Mouse (Mus musculus): ENCODE data around the gene Nr1h2.

Nr1h2 gene
- long read RNA-seq, experiment 1, transcript Nr1h2-202 (10 exons, 1,948 nt), result minor isoform, 9 of 85 reads
- long read RNA-seq, experiment 1, transcript Nr1h2-201 (10 exons, 1,999 nt), result major isoform, 20 of 85 reads
- long read RNA-seq, experiment 1, transcript Nr1h2-203 (10 exons, 1,988 nt), result minor isoform, 14 of 85 reads
- long read RNA-seq, experiment 1, partial matches to known transcripts, result 14 of 85 reads
- long read RNA-seq, experiment 1, other reads (novel, unspliced or antisense), result 24 of 85 reads
- long read RNA-seq, experiment 2, transcript Nr1h2-202 (10 exons, 1,948 nt), result minor isoform, 5 of 77 reads
- long read RNA-seq, experiment 2, transcript Nr1h2-203 (10 exons, 1,988 nt), result minor isoform, 19 of 77 reads
- long read RNA-seq, experiment 2, transcript Nr1h2-201 (10 exons, 1,999 nt), result major isoform, 23 of 77 reads
- long read RNA-seq, experiment 2, partial matches to known transcripts, result 7 of 77 reads
- long read RNA-seq, experiment 2, other reads (novel, unspliced or antisense), result 19 of 77 reads

GRCm38 (mm10) chr7:44553826-44554225, at the start of gene Nr1h2:
Gene Nr1h2, minus strand, starts transcription at chr7:44553951.
- intact Hi-C loops (cut with DNase I), result no loop called here

GRCm38 (mm10) chr7:44603186-44603855, 49.6 kb upstream of the Nr1h2 start:
- intact Hi-C loops (cut with DNase I), result no loop called here

GRCm38 (mm10) chr7:44602443-44602842, 48.7 kb upstream of the Nr1h2 start:
- intact Hi-C loops (cut with DNase I), result no loop called here

GRCm38 (mm10) chr7:44601646-44602045, 47.9 kb upstream of the Nr1h2 start:
- intact Hi-C loops (cut with DNase I), result no loop called here

GRCm38 (mm10) chr7:44600691-44601262, 47.0 kb upstream of the Nr1h2 start:
- intact Hi-C loops (cut with DNase I), result no loop called here

GRCm38 (mm10) chr7:44598336-44598735, 44.6 kb upstream of the Nr1h2 start:
- intact Hi-C loops (cut with DNase I), result no loop called here

GRCm38 (mm10) chr7:44597666-44598065, 43.9 kb upstream of the Nr1h2 start:
- intact Hi-C loops (cut with DNase I), result no loop called here

- intact Hi-C loops (cut with DNase I), result no loop called here
These were observed 43.3 kb upstream of the Nr1h2 start for GRCm38 (mm10) chr7:44596996-44597538.

- intact Hi-C loops (cut with DNase I), result no loop called here
These were observed 42.3 kb upstream of the Nr1h2 start for GRCm38 (mm10) chr7:44596051-44596450.

- intact Hi-C loops (cut with DNase I), result no loop called here
These were observed 41.4 kb upstream of the Nr1h2 start for GRCm38 (mm10) chr7:44595131-44595561.

- intact Hi-C loops (cut with DNase I), result no loop called here
These were observed 40.5 kb upstream of the Nr1h2 start for GRCm38 (mm10) chr7:44594291-44594690.

- intact Hi-C loops (cut with DNase I), result no loop called here
These were observed 40.0 kb upstream of the Nr1h2 start for GRCm38 (mm10) chr7:44593775-44594174.

- intact Hi-C loops (cut with DNase I), result no loop called here
These were observed 39.3 kb upstream of the Nr1h2 start for GRCm38 (mm10) chr7:44593051-44593450.

GRCm38 (mm10) chr7:44591348-44592116, 37.8 kb upstream of the Nr1h2 start:
- intact Hi-C loops (cut with DNase I), result no loop called here

GRCm38 (mm10) chr7:44590402-44591347, 36.9 kb upstream of the Nr1h2 start, which contains the start of gene Kcnc3:
Gene Kcnc3, plus strand, starts transcription at chr7:44590664.
- intact Hi-C loops (cut with DNase I), result no loop called here

GRCm38 (mm10) chr7:44589946-44590345, 36.2 kb upstream of the Nr1h2 start:
- intact Hi-C loops (cut with DNase I), result loop anchor here (10.0 kb wide), 1 partner anchor 55 kb away; no protein-coding TSS in a partner anchor

GRCm38 (mm10) chr7:44589149-44589548, 35.4 kb upstream of the Nr1h2 start:
- intact Hi-C loops (cut with DNase I), result loop anchor here (10.0 kb wide), 1 partner anchor 56 kb away; no protein-coding TSS in a partner anchor

GRCm38 (mm10) chr7:44588338-44588737, 34.6 kb upstream of the Nr1h2 start:
- intact Hi-C loops (cut with DNase I), result loop anchor here (10.0 kb wide), 1 partner anchor 56 kb away; no protein-coding TSS in a partner anchor

- intact Hi-C loops (cut with DNase I), result loop anchor here (10.0 kb wide), 1 partner anchor 57 kb away; no protein-coding TSS in a partner anchor
These were observed 33.9 kb upstream of the Nr1h2 start for GRCm38 (mm10) chr7:44587676-44588075.

Data from adrenal gland (tissue).